Mouse (Mus musculus) spleen, adult 2 months (tissue): Measurements from ENCODE around the gene Cmtm2a. TPM values are rescaled to one million over a fixed set of nuclear protein-coding genes. Genes with fewer than 3 reads are reported as not detected.
"Not testable (repeated sequence)": the region's sequence is repeated elsewhere in the genome, so short reads cannot be mapped to it uniquely, and the experiment has no call there.

Experiments
- DNase-seq, 2 experiments: peaks; one replicate each; pipeline versions ENCODE4 v3.0.0 to v3.0.0-alpha.2; 2012 to 2021; ENCODE audit warnings: low spot score in 2 of 2, low read depth in 1 of 2
- H3K27ac ChIP-seq: fragments of 200-500 bp; 2 replicates; pipeline ENCODE4 v1.5.1; 2012; ENCODE audit warnings: low read length, inconsistent platforms; ENCODE audit not compliant: insufficient read depth
- H3K27me3 ChIP-seq: fragments of 200-500 bp; 2 replicates; pipeline ENCODE4 v1.6.1; 2012; ENCODE audit warnings: mild to moderate bottlenecking, moderate library complexity, low read length, inconsistent platforms; ENCODE audit not compliant: control insufficient read depth, insufficient read depth
- H3K36me3 ChIP-seq: fragments of 200-500 bp; 2 replicates; pipeline ENCODE4 v1.6.1; 2012; ENCODE audit warnings: mild to moderate bottlenecking, low read length, inconsistent platforms; ENCODE audit not compliant: control insufficient read depth, insufficient read depth
- H3K4me1 ChIP-seq: fragments of 200-500 bp; 2 replicates; pipeline ENCODE4 v1.6.1; 2011; ENCODE audit warnings: inconsistent platforms; ENCODE audit not compliant: control insufficient read depth, insufficient read depth, insufficient read length
- H3K4me3 ChIP-seq: fragments of 200-500 bp; 2 replicates; pipeline ENCODE4 v1.5.1; 2011; ENCODE audit warnings: mild to moderate bottlenecking, inconsistent platforms; ENCODE audit not compliant: insufficient read depth, insufficient read length; ENCODE audit errors: extremely low read depth
- CTCF ChIP-seq: fragments of 200-500 bp; IDR thresholded peaks from 2 replicates; pipeline ENCODE4 v1.5.1; 2011; ENCODE audit warnings: mild to moderate bottlenecking, inconsistent platforms; ENCODE audit not compliant: insufficient read depth, insufficient read length, insufficient replicate concordance; ENCODE audit errors: extremely low read depth
- POLR2A ChIP-seq: fragments of 200-500 bp; IDR thresholded peaks from 2 replicates; pipeline ENCODE4 v1.6.1; 2011; ENCODE audit warnings: low read depth, low read length, inconsistent platforms
- WGBS: fragments of 180-500 bp; shearing (Covaris S2); methylation state at CpG from one replicate; pipeline ENCODE4 v1.1.7; 2018; 5-methylcytosine and 5-hydroxymethylcytosine counted together
- polyA plus RNA-seq: library from polyadenylated mRNA; depleted of rRNA; stranded (reverse); fragments of >200 nt; gene quantifications from 2 replicates; pipeline ENCODE4 v1.2.3, GENCODE M21; 2012; rRNA removed

Cmtm2a gene
- not detected in 2 replicates for polyA plus RNA-seq

DNA sequence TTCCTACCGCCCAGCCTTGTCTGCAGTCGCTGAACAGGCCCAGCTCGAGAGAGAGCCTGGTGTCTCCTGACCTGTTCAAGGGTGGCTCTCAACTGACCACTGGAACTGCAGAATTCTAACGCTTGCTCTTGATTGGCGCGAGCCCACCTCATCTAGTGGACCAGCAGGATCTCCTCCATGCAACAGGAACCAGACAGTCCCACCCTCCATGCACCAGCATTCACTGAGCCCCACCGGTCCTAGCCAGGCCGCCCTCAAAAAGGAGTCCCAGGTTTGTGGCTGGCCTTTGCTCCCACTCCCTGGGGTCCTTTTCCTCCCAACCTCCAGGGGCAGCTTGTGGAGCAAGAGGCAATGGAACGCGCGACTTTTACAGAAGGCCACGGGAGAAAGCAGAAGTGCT lies at the start of gene Cmtm2a:
Gene Cmtm2a (minus strand): TSS at position 101 of the 400 bp plus-strand sequence.
- not testable (repeated sequence) for H3K4me3 ChIP-seq, H3K27ac ChIP-seq, DNase-seq, H3K4me1 ChIP-seq, H3K27me3 ChIP-seq, H3K36me3 ChIP-seq
- 80% methylated on average over 12 of the region's 12 CpGs for WGBS

DNA sequence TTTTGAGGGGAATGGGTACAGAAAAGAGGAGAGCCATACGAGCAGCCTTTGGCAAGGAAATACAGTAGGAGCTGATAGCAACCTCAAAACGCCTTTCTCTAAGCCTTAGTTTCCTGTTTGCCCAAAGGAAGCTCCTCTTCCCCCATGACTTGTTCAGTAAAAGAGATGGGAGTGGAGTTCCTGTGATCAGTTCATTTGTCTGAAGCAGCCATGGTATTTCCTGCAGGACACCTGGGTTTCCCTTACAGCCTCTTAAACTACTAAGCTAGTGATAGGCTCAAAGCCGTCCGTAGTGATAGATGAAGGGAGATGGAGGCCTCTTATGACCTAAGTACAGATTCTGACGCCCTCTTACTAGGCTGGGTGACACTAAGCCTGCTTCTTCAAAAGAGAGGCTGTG lies 49.4 kb upstream of the Cmtm2a start:
- Histone ChIP-seq H3K4me1 (no peaks in the 10 kb centered on the region), H3K4me3 (no peak overlapping the region), H3K36me3 (peaks cover 4% of the 10 kb centered on the region; the same call in 1 of the 2 replicates), H3K27me3 (no peaks in the 10 kb centered on the region), H3K27ac (no peak overlapping the region)
- no peak for TF ChIP-seq POLR2A
- no peak for TF ChIP-seq CTCF
- DNase-seq, result no peak
- 77% methylated on average over 5 of the region's 5 CpGs for WGBS

DNA sequence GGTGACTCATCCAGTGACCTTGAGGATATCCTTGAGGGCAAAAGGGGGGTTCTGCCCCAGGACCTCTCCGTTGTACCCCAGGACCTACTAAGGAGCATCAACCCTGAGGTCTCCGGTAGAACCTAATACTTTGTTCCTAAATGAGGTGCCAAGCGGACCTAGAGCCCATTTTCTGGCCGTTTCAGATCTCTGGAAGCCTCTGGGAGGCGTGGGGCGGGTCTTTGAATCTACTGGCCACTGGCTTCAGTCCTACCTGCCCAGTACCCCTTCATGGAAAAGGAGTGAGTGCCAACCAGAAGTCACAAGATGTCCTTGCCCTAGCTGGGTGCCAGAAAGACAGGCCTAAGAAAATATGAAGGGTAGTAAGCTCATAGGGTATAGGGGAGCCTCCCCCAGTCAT lies 48.7 kb upstream of the Cmtm2a start:
- Histone ChIP-seq H3K27ac (peak overlapping the region; percentile 10; the same call in 1 of the 2 replicates), H3K4me1 (no peaks in the 10 kb centered on the region), H3K4me3 (no peak overlapping the region), H3K36me3 (peaks cover 3% of the 10 kb centered on the region; the same call in 1 of the 2 replicates), H3K27me3 (no peaks in the 10 kb centered on the region)
- no peak for TF ChIP-seq CTCF
- no peak for TF ChIP-seq POLR2A
- no peak for DNase-seq
- WGBS, result 84% methylated on average over 6 of the region's 6 CpGs

DNA sequence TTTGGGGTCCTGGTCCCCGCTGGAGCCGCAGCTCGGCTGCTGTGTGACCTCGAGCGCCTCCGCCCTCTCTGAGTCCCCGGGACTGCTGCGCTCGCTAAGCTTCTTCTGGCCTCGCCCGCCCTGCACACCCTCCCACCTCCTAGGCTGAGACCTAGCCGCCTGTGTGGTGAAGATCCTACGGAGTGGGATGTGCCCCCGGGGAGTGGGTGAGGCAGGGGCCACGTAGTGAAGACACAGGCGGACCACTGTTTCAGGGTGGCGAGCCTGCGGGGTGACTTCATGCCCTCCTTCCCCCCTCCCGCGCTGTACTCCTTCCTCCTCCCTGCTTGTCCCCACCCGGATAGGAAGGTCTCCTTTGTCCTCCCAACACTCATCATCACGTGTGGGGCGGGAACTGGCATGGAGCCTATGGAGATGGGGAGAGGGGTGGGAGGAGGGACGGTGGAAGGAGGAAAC lies 48.2 kb upstream of the Cmtm2a start:
- Histone ChIP-seq H3K4me3 (peak overlapping the region; percentile 74), H3K36me3 (no peaks in the 10 kb centered on the region), H3K27me3 (no peaks in the 10 kb centered on the region), H3K27ac (peak overlapping the region; percentile 64), H3K4me1 (no peaks in the 10 kb centered on the region)
- no peak for DNase-seq
- 7% methylated on average over 24 of the region's 24 CpGs for WGBS
- no peak for TF ChIP-seq CTCF
- TF ChIP-seq POLR2A, result no peak

DNA sequence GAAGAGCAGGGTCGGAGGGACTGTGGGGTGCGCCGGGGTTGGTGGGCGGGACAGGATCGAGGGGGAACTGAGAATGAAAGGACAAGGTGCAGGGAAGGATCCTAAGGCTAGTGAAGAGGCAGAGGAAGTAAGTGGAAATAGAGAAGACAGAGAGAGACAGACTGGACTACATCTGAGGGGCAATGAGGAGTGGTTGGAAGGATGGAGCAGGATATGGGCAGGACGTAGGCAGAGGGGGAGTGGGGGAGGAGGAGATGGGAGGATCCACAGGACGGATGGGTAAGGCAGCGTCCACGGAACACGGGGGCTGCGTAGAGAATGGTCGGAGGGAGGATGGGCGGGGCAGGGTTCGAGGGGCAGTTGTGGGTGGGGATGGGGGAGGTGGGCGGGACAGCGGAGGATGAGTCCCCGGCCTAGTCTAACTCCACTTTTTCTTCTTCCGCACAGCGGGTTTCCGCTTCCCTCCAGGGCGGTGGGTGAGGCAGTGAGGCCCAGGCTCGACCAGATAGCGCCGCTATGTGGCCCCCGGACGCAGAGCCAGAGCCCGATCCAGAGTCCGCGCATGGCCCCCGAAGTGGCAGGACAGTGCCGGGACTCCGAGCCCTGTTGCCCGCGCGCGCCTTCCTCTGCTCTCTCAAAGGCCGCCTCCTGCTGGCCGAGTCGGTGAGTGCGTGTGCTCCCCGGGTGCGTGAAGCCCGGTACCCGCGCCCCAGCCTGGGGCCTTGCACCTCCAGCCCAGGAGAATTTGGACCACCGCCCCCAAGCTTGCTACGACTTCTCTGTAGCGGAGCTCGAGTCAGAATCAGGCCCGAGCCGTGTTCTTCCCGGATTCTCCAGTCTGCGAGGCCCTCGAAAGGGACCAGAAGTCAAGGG lies 47.5 kb upstream of the Cmtm2a start:
- TF ChIP-seq CTCF (peak; percentile 34; the same call in 1 of the 2 replicates), POLR2A (no peak; the same call in 1 of the 2 replicates)
- Histone ChIP-seq H3K4me1 (no peaks in the 10 kb centered on the region), H3K27me3 (no peaks in the 10 kb centered on the region), H3K4me3 (peak overlapping the region; percentile 74), H3K27ac (peak overlapping the region; percentile 64), H3K36me3 (no peaks in the 10 kb centered on the region)
- 1% methylated on average over 50 of the region's 54 CpGs for WGBS
- DNase-seq, result peak; percentile 52 to 75

DNA sequence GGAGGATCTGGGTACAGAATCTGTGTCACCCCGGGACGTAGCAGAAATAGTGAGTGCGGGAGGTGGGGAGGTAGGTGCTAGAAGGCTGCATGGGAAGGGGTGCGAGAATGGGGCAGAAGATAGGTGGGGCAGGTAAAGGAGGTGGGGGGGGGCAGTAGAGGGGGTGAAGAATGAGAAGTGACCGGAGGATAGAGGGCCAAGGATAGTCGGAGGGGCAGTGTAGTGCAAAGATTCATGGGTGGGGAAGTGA lies 46.9 kb upstream of the Cmtm2a start:
- H3K27ac ChIP-seq, result peak overlapping the region; percentile 54; the same call in 1 of the 2 replicates
- H3K4me3 ChIP-seq, result peak overlapping the region; percentile 74; the same call in 1 of the 2 replicates
- no peak for TF ChIP-seq CTCF
- DNase-seq, result no peak
- WGBS, result 4% methylated on average over 6 of the region's 6 CpGs
- no peaks in the 10 kb centered on the region for H3K36me3 ChIP-seq
- no peaks in the 10 kb centered on the region for H3K4me1 ChIP-seq
- H3K27me3 ChIP-seq, result no peaks in the 10 kb centered on the region
